Mouse (Mus musculus) gastrocnemius, postnatal 10 days (tissue): ENCODE data around the gene Gm45799. TPM values are rescaled to one million over a fixed set of nuclear protein-coding genes. Genes with fewer than 3 reads are reported as not detected.

Source experiments
- DNase-seq: peaks from one replicate; pipeline ENCODE4 v3.0.0; 2021; ENCODE audit warnings: mixed read lengths
- long read RNA-seq, 2 experiments: library from polyadenylated mRNA; stranded (forward); transcript quantifications; one replicate each; pipeline ENCODE4 v2.0.0; 2021
- total RNA-seq, 2 experiments: library from RNA; stranded (reverse); gene quantifications; 2 replicates each; pipeline ENCODE4 v1.2.3; 2021

The Gm45799 gene
- total RNA-seq: 1 to 10 TPM; 1.9 to 3.1 TPM
- long read RNA-seq, experiment 1, partial matches to known transcripts: 0 of 1 reads
- long read RNA-seq, experiment 1, other reads (novel, unspliced or antisense): 1 of 1 reads
- long read RNA-seq, experiment 2: 0 reads

GRCm38 (mm10) chr7:105640233-105640893 lies at the start of gene Gm45799, which contains the start of gene Arfip2:
TSS of gene Gm45799 (plus strand) at chr7:105640552.
TSS of gene Arfip2 (minus strand) at chr7:105640416.
- DNase-seq: peak; percentile 93

- DNase-seq: peak; percentile 67
These were observed 37.3 kb upstream of the Gm45799 start for GRCm38 (mm10) chr7:105602860-105603623.

GRCm38 (mm10) chr7:105608467-105608866 lies 31.9 kb upstream of the Gm45799 start:
- no peak for DNase-seq

GRCm38 (mm10) chr7:105611767-105612166 lies 28.6 kb upstream of the Gm45799 start:
- no peak for DNase-seq

GRCm38 (mm10) chr7:105614400-105614799 lies 26.0 kb upstream of the Gm45799 start:
- no peak for DNase-seq

GRCm38 (mm10) chr7:105615720-105616119 lies 24.6 kb upstream of the Gm45799 start:
- no peak for DNase-seq

- DNase-seq: no peak
These were observed 23.8 kb upstream of the Gm45799 start for GRCm38 (mm10) chr7:105616561-105616960.

GRCm38 (mm10) chr7:105617810-105618209 lies 22.5 kb upstream of the Gm45799 start:
- no peak for DNase-seq

- no peak for DNase-seq
These were observed 20.7 kb upstream of the Gm45799 start for GRCm38 (mm10) chr7:105619701-105620100.

- no peak for DNase-seq
These were observed 19.3 kb upstream of the Gm45799 start for GRCm38 (mm10) chr7:105621053-105621452.

- DNase-seq: no peak
These were observed 18.6 kb upstream of the Gm45799 start for GRCm38 (mm10) chr7:105621646-105622292.

- no peak for DNase-seq
These were observed 15.0 kb upstream of the Gm45799 start for GRCm38 (mm10) chr7:105625397-105625796.

GRCm38 (mm10) chr7:105628633-105629032 lies 11.7 kb upstream of the Gm45799 start:
- peak; percentile 49 for DNase-seq

GRCm38 (mm10) chr7:105632551-105632972 lies 7.8 kb upstream of the Gm45799 start:
- DNase-seq: no peak

GRCm38 (mm10) chr7:105633127-105633800 lies 7.1 kb upstream of the Gm45799 start, which contains the start of gene Trim3:
TSS of gene Trim3 (minus strand) at chr7:105633571.
- DNase-seq: peak; percentile 95

GRCm38 (mm10) chr7:105633801-105634135 lies 6.6 kb upstream of the Gm45799 start:
- no peak for DNase-seq

- DNase-seq: no peak
These were observed 6.0 kb upstream of the Gm45799 start for GRCm38 (mm10) chr7:105634272-105634920.

- no peak for DNase-seq
These were observed 4.6 kb upstream of the Gm45799 start for GRCm38 (mm10) chr7:105635726-105636125.

GRCm38 (mm10) chr7:105638776-105639175 lies 1.6 kb upstream of the Gm45799 start:
- no peak for DNase-seq

GRCm38 (mm10) chr7:105639304-105639703 lies 1.0 kb upstream of the Gm45799 start:
- peak; percentile 45 for DNase-seq

GRCm38 (mm10) chr7:105639756-105640155 lies 596 bp upstream of the Gm45799 start, which contains the start of gene Timm10b:
TSS of gene Timm10b (plus strand) at chr7:105640056.
- DNase-seq: no peak

- no peak for DNase-seq
These were observed 523 bp downstream of the Gm45799 start for GRCm38 (mm10) chr7:105640894-105641255.
